Mouse (Mus musculus) layer of hippocampus, adult 18-20 months (tissue): ENCODE results near the gene Dgat2. TPM values are rescaled to one million over a fixed set of nuclear protein-coding genes. Genes with fewer than 3 reads are reported as not detected.
A peak's percentile ranks its signal among the peaks of the same experiment; 100 is the strongest.

ENCODE experiments used
- DNase-seq, 2 experiments: peaks; one replicate each; pipeline ENCODE4 v3.0.0; 2022; ENCODE audit warnings: low spot score in 2 of 2
- long read RNA-seq: library from polyadenylated mRNA; stranded (forward); transcript quantifications from one replicate; pipeline ENCODE4 v2.0.0, GENCODE M21; 2021
- total RNA-seq, 2 experiments: library from RNA; stranded (reverse); gene quantifications; 2 replicates each; pipeline ENCODE4 v1.2.3; 2021

Gene Dgat2
- total RNA-seq, result 10 to 100 TPM; 90.3 to 97.5 TPM
- long read RNA-seq, transcript Dgat2-201 (8 exons, 2,262 nt), result major isoform, 211 of 249 reads
- long read RNA-seq, partial matches to known transcripts, result 24 of 249 reads
- long read RNA-seq, other reads (novel, unspliced or antisense), result 14 of 249 reads

GRCm38 (mm10) chr7:99182432-99183172 lies at the start of gene Dgat2:
Dgat2 (minus strand) TSS chr7:99182719.
- peak; percentile 87 to 95 for DNase-seq

GRCm38 (mm10) chr7:99230061-99230747 lies 47.7 kb upstream of the Dgat2 start:
- no peak for DNase-seq

- DNase-seq, result peak in 1 of 2 experiments; percentile 31
Measured at GRCm38 (mm10) chr7:99229411-99229810, 46.9 kb upstream of the Dgat2 start.

GRCm38 (mm10) chr7:99228825-99229224 lies 46.3 kb upstream of the Dgat2 start:
- no peak for DNase-seq

GRCm38 (mm10) chr7:99227267-99227666 lies 44.7 kb upstream of the Dgat2 start:
- DNase-seq, result no peak

GRCm38 (mm10) chr7:99226662-99227061 lies 44.1 kb upstream of the Dgat2 start:
- no peak for DNase-seq

- DNase-seq, result no peak
Measured at GRCm38 (mm10) chr7:99225421-99225820, 42.9 kb upstream of the Dgat2 start.

- no peak for DNase-seq
Measured at GRCm38 (mm10) chr7:99224648-99225190, 42.2 kb upstream of the Dgat2 start.

GRCm38 (mm10) chr7:99224225-99224624 lies 41.7 kb upstream of the Dgat2 start:
- DNase-seq, result peak in 1 of 2 experiments; percentile 33

GRCm38 (mm10) chr7:99217338-99218074 lies 35.0 kb upstream of the Dgat2 start:
- DNase-seq, result peak; percentile 11 to 62

GRCm38 (mm10) chr7:99215347-99215855 lies 32.9 kb upstream of the Dgat2 start:
- DNase-seq, result no peak

- no peak for DNase-seq
Measured at GRCm38 (mm10) chr7:99214621-99215185, 32.2 kb upstream of the Dgat2 start.

GRCm38 (mm10) chr7:99213686-99214085 lies 31.2 kb upstream of the Dgat2 start:
- peak; percentile 35 to 72 for DNase-seq

- DNase-seq, result no peak
Measured at GRCm38 (mm10) chr7:99213056-99213455, 30.5 kb upstream of the Dgat2 start.

- no peak for DNase-seq
Measured at GRCm38 (mm10) chr7:99208704-99209103, 26.2 kb upstream of the Dgat2 start.

GRCm38 (mm10) chr7:99206364-99206763 lies 23.8 kb upstream of the Dgat2 start:
- DNase-seq, result no peak

- DNase-seq, result no peak
Measured at GRCm38 (mm10) chr7:99202163-99202562, 19.6 kb upstream of the Dgat2 start.

- no peak for DNase-seq
Measured at GRCm38 (mm10) chr7:99200290-99200689, 17.8 kb upstream of the Dgat2 start.

- no peak for DNase-seq
Measured at GRCm38 (mm10) chr7:99199451-99200175, 17.1 kb upstream of the Dgat2 start.

- peak in 1 of 2 experiments; percentile 66 for DNase-seq
Measured at GRCm38 (mm10) chr7:99198811-99199210, 16.3 kb upstream of the Dgat2 start.
